ENCODE assay signal across 27 mouse cellular contexts in genomic region chr16:36988066-36988465, GRCm38 (mm10). TPM values are rescaled to one million over a fixed set of nuclear protein-coding genes. Genes with fewer than 3 reads are reported as not detected.
DNase-seq lines count a peak whose midpoint lies in the region; ATAC-seq and TF ChIP-seq lines count a peak whose summit lies in the region.
"Had no signal": no experiment of that assay in that cellular context is flagged by ENCODE, and none has a peak within 500 bp of the region (broad histone marks: within the 10 kb centered on the region; RNA-seq: fewer than 3 reads in every experiment).

No protein-coding gene starts in this region.

- peaks cover 45% of the 10 kb centered on the region for H3K4me1 ChIP-seq in heart, embryonic 13.5 days
- H3K4me1 ChIP-seq in kidney, adult 2 months (ENCODE audit: control insufficient read depth, insufficient read depth, low read length): peaks cover 6% of the 10 kb centered on the region; the same call in 1 of the 2 replicates
- no peaks in the 10 kb centered on the region for H3K4me1 ChIP-seq in kidney, embryonic 14.5 days (ENCODE audit: control insufficient read depth, insufficient read depth, low read length)
- H3K4me1 ChIP-seq in kidney, postnatal 0 days (replicated peaks; ENCODE audit: insufficient read depth, low read length): no peaks in the 10 kb centered on the region
- no peaks in the 10 kb centered on the region for H3K4me1 ChIP-seq in lung, postnatal 0 days (ENCODE audit: insufficient read depth, low read depth, low read length)
- H3K4me1 ChIP-seq: midbrain, embryonic 12.5 days had no signal

- peak overlapping the region; percentile 82; the same call in 1 of the 2 replicates for H3K9ac ChIP-seq in heart, embryonic 13.5 days
- H3K9ac ChIP-seq in kidney, embryonic 14.5 days (ENCODE audit: low read depth, low read length): no peak overlapping the region
- H3K9ac ChIP-seq in kidney, postnatal 0 days (ENCODE audit: low read depth, low read length): no peak overlapping the region
- no peak overlapping the region for H3K9ac ChIP-seq in lung, postnatal 0 days (replicated peaks; ENCODE audit: low read depth)
- H3K9ac ChIP-seq: midbrain, embryonic 12.5 days had no signal

- H3K4me3 ChIP-seq in heart, embryonic 13.5 days: peak overlapping the region; percentile 60
- no peak overlapping the region for H3K4me3 ChIP-seq in kidney, adult 2 months (ENCODE audit: insufficient read depth, low read depth, low read length)
- H3K4me3 ChIP-seq in kidney, embryonic 14.5 days (ENCODE audit: low read length): no peak overlapping the region
- H3K4me3 ChIP-seq in kidney, postnatal 0 days (replicated peaks; ENCODE audit: low read depth, low read length): no peak overlapping the region
- no peak overlapping the region for H3K4me3 ChIP-seq in lung, postnatal 0 days (ENCODE audit: low read depth, low read length)
- H3K4me3 ChIP-seq: forebrain, embryonic 10.5 days; midbrain, embryonic 12.5 days had no signal

- ATAC-seq in heart, embryonic 13.5 days (ENCODE audit: extremely low read depth, insufficient number of reproducible peaks, low FRiP score, low TSS enrichment): no peak
- ATAC-seq in kidney, embryonic 14.5 days (ENCODE audit: low FRiP score, low TSS enrichment): no peak
- peak; percentile 48 for ATAC-seq in kidney, postnatal 0 days (replicated peaks; ENCODE audit: low FRiP score, low read depth)
- ATAC-seq in lung, postnatal 0 days: no peak
- ATAC-seq: activated CD4-positive, CD25-positive, alpha-beta regulatory T cell, adult 4 months; forebrain, embryonic 16.5 days; hindbrain, postnatal 0 days; intestine, embryonic 16.5 days had no signal

- no peaks in the 10 kb centered on the region for H3K9me3 ChIP-seq in heart, embryonic 13.5 days
- H3K9me3 ChIP-seq in kidney, embryonic 14.5 days (ENCODE audit: control insufficient read depth, low read length): no peaks in the 10 kb centered on the region
- no peaks in the 10 kb centered on the region for H3K9me3 ChIP-seq in kidney, postnatal 0 days (replicated peaks; ENCODE audit: low read length)
- H3K9me3 ChIP-seq in lung, postnatal 0 days (ENCODE audit: low read length): no peaks in the 10 kb centered on the region
- H3K9me3 ChIP-seq: forebrain, embryonic 10.5 days; midbrain, embryonic 12.5 days had no signal

- TF ChIP-seq CTCF in kidney, adult 2 months (conservative IDR thresholded peaks at IDR 0.05; ENCODE audit: insufficient read depth, insufficient read length, low read depth, low read length): no peak
- no peak for TF ChIP-seq CTCF in kidney, postnatal 0 days (IDR thresholded peaks at IDR 0.05; ENCODE audit: low read depth)
- TF ChIP-seq CTCF in lung, postnatal 0 days (IDR thresholded peaks at IDR 0.05): no peak

- H3K4me2 ChIP-seq in heart, embryonic 13.5 days: peak overlapping the region; percentile 66
- no peak overlapping the region for H3K4me2 ChIP-seq in kidney, embryonic 14.5 days (replicated peaks; ENCODE audit: low read depth, low read length)
- no peak overlapping the region for H3K4me2 ChIP-seq in kidney, postnatal 0 days (ENCODE audit: low read length)
- no peak overlapping the region for H3K4me2 ChIP-seq in lung, postnatal 0 days (replicated peaks; ENCODE audit: low read depth, low read length)
- H3K4me2 ChIP-seq: liver, embryonic 11.5 days; midbrain, embryonic 12.5 days had no signal

- H3K27me3 ChIP-seq in heart, embryonic 13.5 days (replicated peaks): no peaks in the 10 kb centered on the region
- no peaks in the 10 kb centered on the region for H3K27me3 ChIP-seq in kidney, adult 2 months (replicated peaks; ENCODE audit: control insufficient read depth, insufficient read depth, low read length)
- no peaks in the 10 kb centered on the region for H3K27me3 ChIP-seq in kidney, embryonic 14.5 days (ENCODE audit: control insufficient read depth, insufficient read depth, low read length)
- no peaks in the 10 kb centered on the region for H3K27me3 ChIP-seq in kidney, postnatal 0 days (ENCODE audit: insufficient read depth, low read length)
- H3K27me3 ChIP-seq in lung, postnatal 0 days (replicated peaks; ENCODE audit: insufficient read depth, low read length): no peaks in the 10 kb centered on the region
- H3K27me3 ChIP-seq: midbrain, embryonic 12.5 days had no signal

- H3K27ac ChIP-seq in heart, embryonic 13.5 days (replicated peaks): no peak overlapping the region; the same call in 1 of the 2 replicates
- H3K27ac ChIP-seq in kidney, adult 2 months (ENCODE audit: insufficient read depth, low read depth, low read length): peak overlapping the region; percentile 88
- no peak overlapping the region for H3K27ac ChIP-seq in kidney, embryonic 14.5 days (ENCODE audit: low read depth, low read length)
- peak overlapping the region; percentile 47; the same call in 1 of the 2 replicates for H3K27ac ChIP-seq in kidney, postnatal 0 days
- no peak overlapping the region for H3K27ac ChIP-seq in lung, postnatal 0 days (ENCODE audit: low read length)
- H3K27ac ChIP-seq: forebrain, embryonic 10.5 days; hindbrain, postnatal 0 days; midbrain, embryonic 12.5 days; stomach, postnatal 0 days had no signal

- TF ChIP-seq EP300 in lung, postnatal 0 days (IDR thresholded peaks at IDR 0.05): no peak

- TF ChIP-seq POLR2A in kidney, adult 2 months (IDR thresholded peaks at IDR 0.05; ENCODE audit: low read depth, low read length): no peak

- H3K36me3 ChIP-seq in heart, embryonic 13.5 days: no peaks in the 10 kb centered on the region
- H3K36me3 ChIP-seq in kidney, adult 2 months (ENCODE audit: control insufficient read depth, insufficient read depth, low read length): no peaks in the 10 kb centered on the region
- H3K36me3 ChIP-seq in kidney, embryonic 14.5 days (ENCODE audit: control insufficient read depth, insufficient read depth, low read length): no peaks in the 10 kb centered on the region
- no peaks in the 10 kb centered on the region for H3K36me3 ChIP-seq in kidney, postnatal 0 days (ENCODE audit: insufficient read depth, low read length)
- no peaks in the 10 kb centered on the region for H3K36me3 ChIP-seq in lung, postnatal 0 days (ENCODE audit: insufficient read depth, low read length)
- H3K36me3 ChIP-seq: forebrain, embryonic 10.5 days; midbrain, embryonic 12.5 days had no signal

- no peak for DNase-seq in heart, adult 8-10 months (ENCODE audit: low spot score)
- DNase-seq in kidney, adult 2 months: peak; percentile 86
- peak; percentile 3 for DNase-seq in kidney, postnatal 0 days (ENCODE audit: low spot score)
- peak; percentile 41 to 47 for DNase-seq in kidney, postnatal 25 days
- no peak for DNase-seq in lung, postnatal 0 days (ENCODE audit: low spot score)
- DNase-seq: adrenal gland, adult 8-10 months; cerebellum, adult 11-12 months; cerebellum, postnatal 10 days; gastrocnemius, postnatal 25 days; layer of hippocampus, postnatal 36 days; lung, adult 18-20 months; lung, postnatal 14 days; right cerebral cortex, postnatal 14 days; thymus, adult 2 months; thymus, postnatal 4 days had no signal

RNA-seq across cellular contexts. Expression of gene Fbxo40, which starts 2.2 kb away (rescaled TPM):
- polyA plus RNA-seq in heart, embryonic 13.5 days (2015; fragmentation: Nextera tagmentation; extraction: Ambion mirVana): 8.5 and 8.8 TPM in 2 replicates
- 100 to 1,000 TPM; 220 to 269 (median 244) TPM for total RNA-seq in heart, adult 8-10 months (2022)
- 9.0 and 9.4 TPM in 2 replicates for polyA plus RNA-seq in kidney, adult 2 months (2012; rRNA removed)
- polyA plus RNA-seq in kidney, embryonic 14.5 days (2014; fragmentation: Nextera tagmentation; extraction: Ambion mirVana): 0.24 and 1.2 TPM in 2 replicates
- polyA plus RNA-seq in kidney, postnatal 0 days (2015; fragmentation: Nextera tagmentation; extraction: Ambion mirVana): 1.6 and 1.8 TPM in 2 replicates
- polyA plus RNA-seq in lung, postnatal 0 days (2015; fragmentation: Nextera tagmentation; extraction: Ambion mirVana): 0.10 and 0.12 TPM in 2 replicates
- polyA plus RNA-seq: embryonic facial prominence, embryonic 11.5 days; hindbrain, embryonic 11.5 days; intestine, embryonic 16.5 days; liver, embryonic 11.5 days; midbrain, embryonic 12.5 days; stomach, postnatal 0 days had no signal

RNA-seq across cellular contexts. Expression of gene Polq, which starts 23.5 kb away (rescaled TPM):
- polyA plus RNA-seq in heart, embryonic 13.5 days (2015; fragmentation: Nextera tagmentation; extraction: Ambion mirVana): 4.4 and 5.5 TPM in 2 replicates
- total RNA-seq in heart, adult 8-10 months (2022): 1 to 10 TPM; 5.0 to 9.5 (median 6.7) TPM
- 0.05 and 0.06 TPM in 2 replicates for polyA plus RNA-seq in kidney, adult 2 months (2012; rRNA removed)
- polyA plus RNA-seq in kidney, embryonic 14.5 days (2014; fragmentation: Nextera tagmentation; extraction: Ambion mirVana): 9.9 and 11.4 TPM in 2 replicates
- polyA plus RNA-seq in kidney, postnatal 0 days (2015; fragmentation: Nextera tagmentation; extraction: Ambion mirVana): 1.9 and 2.0 TPM in 2 replicates
- polyA plus RNA-seq in lung, postnatal 0 days (2015; fragmentation: Nextera tagmentation; extraction: Ambion mirVana): 0.38 and 0.58 TPM in 2 replicates

RNA-seq across cellular contexts. Expression of gene Hcls1, which starts 53.3 kb away (rescaled TPM):
- 5.5 and 5.8 TPM in 2 replicates for polyA plus RNA-seq in heart, embryonic 13.5 days (2015; fragmentation: Nextera tagmentation; extraction: Ambion mirVana)
- total RNA-seq in heart, adult 8-10 months (2022): 1 to 10 TPM; 4.9 to 9.0 (median 7.1) TPM
- polyA plus RNA-seq in kidney, adult 2 months (2012; rRNA removed): 5.8 and 10.9 TPM in 2 replicates
- polyA plus RNA-seq in kidney, embryonic 14.5 days (2014; fragmentation: Nextera tagmentation; extraction: Ambion mirVana): 2.2 and 2.3 TPM in 2 replicates
- polyA plus RNA-seq in kidney, postnatal 0 days (2015; fragmentation: Nextera tagmentation; extraction: Ambion mirVana): 4.8 and 4.9 TPM in 2 replicates
- polyA plus RNA-seq in lung, postnatal 0 days (2015; fragmentation: Nextera tagmentation; extraction: Ambion mirVana): 11.4 and 12.6 TPM in 2 replicates

Comparison
In these comparisons a context has a peak if more than half of its experiments do, and no peak if none do; other contexts are left out.
1. H3K27ac ChIP-seq: peak in kidney, adult 2 months (single experiment) and kidney, postnatal 0 days (single experiment); none in heart, embryonic 13.5 days (single experiment), kidney, embryonic 14.5 days (single experiment) and lung, postnatal 0 days (single experiment).
2. DNase-seq: peak in kidney, adult 2 months (single experiment), kidney, postnatal 0 days (single experiment) and kidney, postnatal 25 days (2 of 2); none in heart, adult 8-10 months (single experiment) and lung, postnatal 0 days (single experiment).